Mouse (Mus musculus): ENCODE data around the gene Canx.

DNA sequence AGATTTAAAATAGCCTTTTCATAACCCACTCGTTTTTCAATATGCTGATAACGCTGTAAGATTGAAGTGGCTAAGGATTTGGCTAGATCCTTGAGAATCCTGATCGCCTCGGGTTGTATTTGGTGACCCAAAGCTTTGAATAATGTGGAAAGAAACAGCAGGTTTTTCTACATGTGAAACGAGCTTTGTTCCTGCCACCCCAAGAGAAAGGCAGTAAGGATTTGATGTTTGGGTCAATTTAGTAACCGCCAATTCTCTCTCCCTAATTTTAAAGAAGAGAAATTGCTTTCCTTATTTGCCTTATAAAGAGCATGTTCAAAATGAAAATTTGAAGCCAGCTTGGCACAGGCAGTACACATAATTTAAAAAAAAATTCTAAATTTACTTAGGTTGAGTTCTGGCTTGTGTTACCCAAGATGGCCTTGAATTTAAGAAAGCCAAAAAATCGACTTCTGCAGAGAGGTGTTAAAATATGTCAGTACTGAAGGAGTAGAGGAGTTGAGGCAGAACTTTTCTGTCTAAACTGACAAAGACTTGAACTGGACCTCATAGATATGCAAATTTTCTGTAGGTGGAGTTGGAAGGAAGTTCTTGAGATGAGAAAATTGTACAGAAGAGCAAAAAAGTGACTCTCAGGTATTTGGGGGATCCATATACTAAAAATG, 961 bp upstream of the Canx start:
- no peak for TF ChIP-seq CTCF (IDR thresholded peaks at IDR 0.05; ENCODE audit: extremely low read depth, insufficient read depth, low read length)
- TF ChIP-seq POLR2A (IDR thresholded peaks at IDR 0.05; ENCODE audit: extremely low read depth, insufficient read depth, low read length), result no peak

All from cortical plate, adult 2 months (tissue).